Mouse (Mus musculus) hindbrain, embryonic 12.5 days (tissue): Measurements from ENCODE around the gene Cabp4. TPM values are rescaled to one million over a fixed set of nuclear protein-coding genes. Genes with fewer than 3 reads are reported as not detected.

ENCODE experiments used
- ATAC-seq: fragments of 200-750 bp; cut with Nextera tagmentation; 2 replicates; pipeline ENCODE4 v1.8.0; 2017; ENCODE audit warnings: moderate TSS enrichment; ENCODE audit not compliant: low FRiP score
- H3K27ac ChIP-seq: fragments of 300-500 bp; sonication (generic); 2 replicates; pipeline ENCODE4 v1.5.1; 2016; ENCODE audit warnings: mild to moderate bottlenecking
- H3K27me3 ChIP-seq: fragments of 300-500 bp; sonication (generic); 2 replicates; pipeline ENCODE4 v1.6.1; 2016; ENCODE audit warnings: mild to moderate bottlenecking
- H3K36me3 ChIP-seq: fragments of 300-500 bp; sonication (generic); 2 replicates; pipeline ENCODE4 v1.6.1; 2016; ENCODE audit warnings: mild to moderate bottlenecking
- H3K4me1 ChIP-seq: fragments of 300-500 bp; sonication (generic); 2 replicates; pipeline ENCODE4 v1.6.1; 2016
- H3K4me2 ChIP-seq: fragments of 300-500 bp; sonication (generic); replicated peaks from 2 replicates; pipeline ENCODE4 v1.6.1; 2016; ENCODE audit warnings: mild to moderate bottlenecking
- H3K4me3 ChIP-seq: fragments of 300-500 bp; sonication (generic); 2 replicates; pipeline ENCODE4 v1.5.1; 2016; ENCODE audit warnings: mild to moderate bottlenecking
- H3K9ac ChIP-seq: fragments of 300-500 bp; sonication (generic); 2 replicates; pipeline ENCODE4 v1.6.1; 2016; ENCODE audit warnings: mild to moderate bottlenecking, moderate library complexity
- H3K9me3 ChIP-seq: fragments of 300-500 bp; sonication (generic); replicated peaks from 2 replicates; pipeline ENCODE4 v1.6.1; 2016; ENCODE audit warnings: mild to moderate bottlenecking
- WGBS: fragments of 180-500 bp; shearing (Covaris S2); methylation state at CpG from one replicate; pipeline ENCODE4 v1.1.7; 2016; 5-methylcytosine and 5-hydroxymethylcytosine counted together
- polyA plus RNA-seq: library from polyadenylated mRNA; unstranded; fragments of >200 nt; fragmentation: Nextera tagmentation; extraction: Ambion mirVana; gene quantifications from 2 replicates; pipeline ENCODE4 v1.2.1, GENCODE M21; 2016

Cabp4 gene
- polyA plus RNA-seq, 1 experiment from 2014 or later, result 0.39 TPM

GRCm38 (mm10) chr19:4175368-4175947, 31.6 kb upstream of the Cabp4 start, which contains the start of gene Carns1:
TSS of gene Carns1 (minus strand) at chr19:4175479.
- Histone ChIP-seq H3K27ac (no peak within 1 kb of the TSS), H3K4me1 (peaks cover 22% of the 10 kb centered on the region), H3K9ac (peak within 1 kb of the TSS; percentile 32), H3K9me3 (no peaks in the 10 kb centered on the region), H3K4me3 (no peak within 1 kb of the TSS), H3K4me2 (peak within 1 kb of the TSS; percentile 44), H3K27me3 (no peaks in the 10 kb centered on the region; the same call in 1 of the 2 replicates), H3K36me3 (no peaks in the 10 kb centered on the region)
- ATAC-seq, result peak; percentile 51; the same call in 1 of the 2 replicates
- 6% methylated on average over 11 of the region's 11 CpGs for WGBS

GRCm38 (mm10) chr19:4172925-4173324, 29.1 kb upstream of the Cabp4 start:
- Histone ChIP-seq H3K4me3 (no peak overlapping the region), H3K4me2 (no peak overlapping the region), H3K27ac (no peak overlapping the region), H3K9me3 (no peaks in the 10 kb centered on the region), H3K9ac (no peak overlapping the region), H3K27me3 (no peaks in the 10 kb centered on the region; the same call in 1 of the 2 replicates), H3K36me3 (no peaks in the 10 kb centered on the region), H3K4me1 (peaks cover 30% of the 10 kb centered on the region)
- WGBS, result 56% methylated on average over 11 of the region's 11 CpGs
- ATAC-seq, result no peak

- 72% methylated on average over 13 of the region's 13 CpGs for WGBS
Measured at GRCm38 (mm10) chr19:4171393-4172290, 27.8 kb upstream of the Cabp4 start.

GRCm38 (mm10) chr19:4170723-4171392, 27.0 kb upstream of the Cabp4 start:
- H3K27ac ChIP-seq, result no peak overlapping the region
- no peaks in the 10 kb centered on the region; the same call in 1 of the 2 replicates for H3K27me3 ChIP-seq
- WGBS, result 90% methylated on average over 10 of the region's 10 CpGs
- no peak for ATAC-seq
- no peak overlapping the region for H3K4me3 ChIP-seq
- H3K36me3 ChIP-seq, result no peaks in the 10 kb centered on the region
- peak overlapping the region; percentile 35 for H3K9ac ChIP-seq
- H3K4me2 ChIP-seq, result no peak overlapping the region
- no peaks in the 10 kb centered on the region for H3K9me3 ChIP-seq
- peaks cover 29% of the 10 kb centered on the region for H3K4me1 ChIP-seq

More at GRCm38 (mm10) chr19:4171393-4172290, 27.8 kb upstream of the Cabp4 start:
- no peak for ATAC-seq
- H3K9me3 ChIP-seq, result no peaks in the 10 kb centered on the region
- H3K4me3 ChIP-seq, result no peak overlapping the region
- peak overlapping the region; percentile 35 for H3K9ac ChIP-seq
- H3K36me3 ChIP-seq, result no peaks in the 10 kb centered on the region
- no peak overlapping the region for H3K4me2 ChIP-seq
- H3K4me1 ChIP-seq, result peaks cover 30% of the 10 kb centered on the region
- H3K27me3 ChIP-seq, result no peaks in the 10 kb centered on the region; the same call in 1 of the 2 replicates
- no peak overlapping the region for H3K27ac ChIP-seq

- peak; percentile 71 for ATAC-seq
- H3K27me3 ChIP-seq, result no peaks in the 10 kb centered on the region; the same call in 1 of the 2 replicates
- peak overlapping the region; percentile 88 for H3K27ac ChIP-seq
- WGBS, result 7% methylated on average over 27 of the region's 27 CpGs
- H3K36me3 ChIP-seq, result no peaks in the 10 kb centered on the region
- peak overlapping the region; percentile 78 for H3K9ac ChIP-seq
- H3K9me3 ChIP-seq, result no peaks in the 10 kb centered on the region
- H3K4me2 ChIP-seq, result peak overlapping the region; percentile 76
- H3K4me1 ChIP-seq, result peaks cover 18% of the 10 kb centered on the region
- peak overlapping the region; percentile 41 for H3K4me3 ChIP-seq
Measured at GRCm38 (mm10) chr19:4169810-4170209, 26.0 kb upstream of the Cabp4 start.

GRCm38 (mm10) chr19:4169378-4169784, 25.5 kb upstream of the Cabp4 start:
- Histone ChIP-seq H3K9ac (peak overlapping the region; percentile 78), H3K4me1 (peaks cover 16% of the 10 kb centered on the region), H3K27me3 (no peaks in the 10 kb centered on the region), H3K4me2 (peak overlapping the region; percentile 76), H3K27ac (peak overlapping the region; percentile 88), H3K9me3 (no peaks in the 10 kb centered on the region), H3K4me3 (peak overlapping the region; percentile 41), H3K36me3 (no peaks in the 10 kb centered on the region)
- peak; percentile 93 for ATAC-seq
- under 1% methylated on average over 42 of the region's 43 CpGs for WGBS

GRCm38 (mm10) chr19:4166678-4167476, 23.0 kb upstream of the Cabp4 start:
- ATAC-seq, result no peak
- Histone ChIP-seq H3K4me3 (no peak overlapping the region), H3K4me2 (no peak overlapping the region), H3K27me3 (no peaks in the 10 kb centered on the region), H3K27ac (no peak overlapping the region), H3K9ac (peak overlapping the region; percentile 29; the same call in 1 of the 2 replicates), H3K36me3 (no peaks in the 10 kb centered on the region; the same call in 1 of the 2 replicates), H3K9me3 (no peaks in the 10 kb centered on the region), H3K4me1 (peaks cover 26% of the 10 kb centered on the region)
- 88% methylated on average over 9 of the region's 9 CpGs for WGBS

- Histone ChIP-seq H3K4me2 (no peak overlapping the region), H3K9ac (no peak overlapping the region), H3K36me3 (peaks cover 17% of the 10 kb centered on the region), H3K4me1 (peaks cover 11% of the 10 kb centered on the region), H3K4me3 (no peak overlapping the region), H3K27me3 (no peaks in the 10 kb centered on the region), H3K27ac (no peak overlapping the region), H3K9me3 (no peaks in the 10 kb centered on the region)
- ATAC-seq, result no peak
- 64% methylated on average over 2 of the region's 2 CpGs for WGBS
Measured at GRCm38 (mm10) chr19:4164721-4165120, 20.9 kb upstream of the Cabp4 start.

- H3K36me3 ChIP-seq, result peaks cover 23% of the 10 kb centered on the region
- H3K4me3 ChIP-seq, result no peak overlapping the region
- 87% methylated on average over 3 of the region's 3 CpGs for WGBS
- ATAC-seq, result no peak
- peaks cover 10% of the 10 kb centered on the region for H3K4me1 ChIP-seq
- 0 out of 2 replicates have a peak overlapping the region, but pooled peaks have one; percentile 79 for H3K27ac ChIP-seq
- no peak overlapping the region; the same call in 1 of the 2 replicates for H3K4me2 ChIP-seq
- no peak overlapping the region for H3K9ac ChIP-seq
- H3K9me3 ChIP-seq, result no peaks in the 10 kb centered on the region
- H3K27me3 ChIP-seq, result no peaks in the 10 kb centered on the region
Measured at GRCm38 (mm10) chr19:4164100-4164499, 20.3 kb upstream of the Cabp4 start.

- 37% methylated on average over 4 of the region's 4 CpGs for WGBS
- ATAC-seq, result peak; percentile 28
Measured at GRCm38 (mm10) chr19:4163543-4163887, 19.7 kb upstream of the Cabp4 start.

More at GRCm38 (mm10) chr19:4163543-4163887, 19.7 kb upstream of the Cabp4 start:
- Histone ChIP-seq H3K4me1 (peaks cover 10% of the 10 kb centered on the region), H3K9ac (peak overlapping the region; percentile 61), H3K4me2 (peak overlapping the region; percentile 85), H3K27ac (peak overlapping the region; percentile 79), H3K27me3 (no peaks in the 10 kb centered on the region), H3K9me3 (no peaks in the 10 kb centered on the region), H3K36me3 (peaks cover 29% of the 10 kb centered on the region), H3K4me3 (peak overlapping the region; percentile 59)
